Mouse (Mus musculus): ENCODE measurements at regions not wholly inside any gene's neighbourhood (a gene's known extent, or its start where the extent isn't known, plus 50 kb on each side); places are given as distances from the start of the nearest gene placed in this dataset.
A peak's percentile ranks its signal among the peaks of the same experiment; 100 is the strongest.
"Not testable (repeated sequence)": the region's sequence is repeated elsewhere in the genome, so short reads cannot be mapped to it uniquely, and the experiment has no call there.

DNA sequence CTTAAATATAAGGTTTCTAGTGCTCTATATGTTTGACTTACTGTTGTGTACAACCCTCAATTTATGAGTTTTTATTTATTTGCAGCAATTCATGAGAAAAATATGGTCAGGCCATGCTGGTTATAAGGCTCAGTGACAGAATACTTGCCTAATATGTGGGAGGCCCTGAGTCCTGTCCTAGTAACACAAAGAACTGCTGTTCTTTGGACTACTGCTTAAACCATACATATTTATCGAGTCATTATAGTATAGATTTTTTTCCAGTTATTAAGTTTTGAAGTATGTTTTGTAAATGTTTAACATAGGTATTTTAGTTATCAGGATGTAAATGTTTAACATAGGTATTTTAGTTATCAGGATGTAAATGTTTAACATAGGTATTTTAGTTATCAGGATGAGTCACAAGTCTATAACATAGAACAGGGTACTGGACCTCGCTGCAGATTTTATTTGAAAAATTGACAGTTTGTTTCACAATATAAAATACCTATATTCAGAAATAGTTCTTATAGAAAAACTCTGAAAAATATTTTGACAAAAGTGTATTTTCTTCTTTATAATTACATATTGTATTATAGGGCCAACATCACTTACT is 607.4 kb downstream of the Epha7 start:
- no peak for TF ChIP-seq POLR2A (IDR thresholded peaks at IDR 0.05; ENCODE audit: borderline replicate concordance, extremely low read depth, insufficient read depth, insufficient read length, poor library complexity, severe bottlenecking)
- DNase-seq (ENCODE audit: low read depth), result no peak

DNA sequence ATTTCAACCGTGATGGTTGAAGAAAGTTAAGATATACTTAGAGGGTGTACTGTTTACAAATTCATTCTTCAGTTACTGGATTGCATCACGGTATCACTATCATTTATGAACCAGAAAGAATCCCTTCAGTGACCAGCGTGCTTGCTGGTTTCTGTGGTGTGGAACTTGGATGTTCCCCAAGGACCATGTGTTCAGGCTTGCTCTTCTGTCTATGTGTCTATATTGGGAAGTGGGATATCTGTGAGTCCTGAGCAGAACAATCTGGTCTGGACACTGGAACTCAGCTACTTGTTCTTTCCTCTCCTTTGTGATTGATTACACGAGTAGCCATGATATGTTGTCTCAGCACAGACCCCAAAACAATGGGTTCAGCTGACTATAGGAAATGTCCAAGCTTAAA is 618.6 kb downstream of the Epha7 start:
- DNase-seq (ENCODE audit: low read depth), result not testable (repeated sequence)

DNA sequence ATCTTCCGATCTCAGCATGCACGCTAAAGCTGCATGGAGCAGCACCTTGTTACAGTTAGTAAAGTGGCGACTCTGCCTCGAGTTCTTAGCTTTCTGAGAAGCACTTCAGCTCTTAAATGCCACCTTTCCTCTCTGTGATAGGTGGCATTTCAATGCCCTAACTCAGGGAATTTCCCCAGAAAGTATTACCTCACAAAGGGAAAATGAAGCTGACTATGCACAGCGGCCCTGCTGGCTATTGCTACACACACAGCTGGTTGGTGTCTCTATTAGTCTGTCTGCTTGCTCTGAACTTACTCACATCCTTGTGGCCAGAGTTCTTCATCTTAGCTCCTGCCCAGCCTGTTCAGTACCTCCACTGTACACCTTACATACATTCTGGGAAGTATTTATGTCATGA is 650.4 kb downstream of the Epha7 start:
- no peak for DNase-seq (ENCODE audit: low read depth)
- TF ChIP-seq CTCF (IDR thresholded peaks at IDR 0.05; ENCODE audit: borderline replicate concordance, extremely low read depth, insufficient read depth, insufficient read length) (no peak), POLR2A (IDR thresholded peaks at IDR 0.05; ENCODE audit: borderline replicate concordance, extremely low read depth, insufficient read depth, insufficient read length, poor library complexity, severe bottlenecking) (no peak)

DNA sequence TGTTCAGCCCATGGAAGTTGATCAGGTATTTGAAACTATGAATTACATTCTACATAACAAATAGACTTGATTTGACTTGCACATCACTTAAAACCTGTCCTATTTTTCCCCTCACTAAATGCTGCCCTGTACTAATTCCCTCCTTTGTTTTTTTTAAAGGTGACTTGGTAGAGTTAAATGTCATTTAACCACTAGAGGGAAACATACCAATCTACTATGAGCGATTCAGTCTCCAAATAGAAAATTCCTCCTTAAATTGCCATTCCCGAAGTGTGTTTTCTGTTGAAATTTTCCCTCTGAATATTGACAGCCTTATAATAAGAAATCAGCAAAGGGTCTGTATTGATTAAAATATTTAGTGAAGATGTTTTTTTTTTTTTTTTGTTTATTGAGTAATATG is 653.4 kb downstream of the Epha7 start:
- TF ChIP-seq CTCF (IDR thresholded peaks at IDR 0.05; ENCODE audit: borderline replicate concordance, extremely low read depth, insufficient read depth, insufficient read length) (no peak), POLR2A (IDR thresholded peaks at IDR 0.05; ENCODE audit: borderline replicate concordance, extremely low read depth, insufficient read depth, insufficient read length, poor library complexity, severe bottlenecking) (no peak)
- DNase-seq (ENCODE audit: low read depth), result peak; percentile 58

DNA sequence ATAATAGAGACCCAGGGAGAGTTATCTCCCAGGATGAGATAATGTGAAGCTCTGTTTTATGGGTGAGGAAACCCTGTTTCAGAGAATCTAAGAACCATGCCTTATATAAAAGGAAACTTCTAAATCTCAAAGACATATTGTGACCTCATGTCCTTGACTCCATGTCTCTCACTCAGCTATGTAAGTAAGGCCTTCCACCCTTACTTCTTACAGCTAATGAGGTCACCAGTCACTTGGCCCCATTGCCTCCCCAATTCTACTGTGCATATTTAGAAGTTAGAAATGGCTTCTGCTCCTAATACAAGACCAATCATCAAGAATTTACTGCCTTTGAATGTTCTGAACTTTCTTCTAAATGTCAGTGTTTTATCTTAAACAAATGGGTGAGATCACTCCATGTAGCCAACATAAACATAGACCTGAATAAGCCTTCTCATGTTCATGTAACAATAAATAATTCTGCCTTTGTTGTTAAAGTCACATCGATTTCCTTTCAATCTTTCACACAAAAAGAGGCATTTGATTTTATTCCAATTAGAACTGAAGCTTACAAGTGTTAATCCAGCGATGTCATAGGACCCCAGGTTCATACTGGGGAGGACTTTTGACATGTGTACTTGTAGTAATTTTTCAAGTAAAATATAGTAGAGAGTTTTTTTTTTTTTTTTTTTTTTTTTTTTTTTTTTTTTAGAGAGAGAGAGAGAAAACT is 667.6 kb downstream of the Epha7 start:
- no peak for DNase-seq (ENCODE audit: low read depth)
- TF ChIP-seq CTCF (IDR thresholded peaks at IDR 0.05; ENCODE audit: borderline replicate concordance, extremely low read depth, insufficient read depth, insufficient read length) (no peak), POLR2A (IDR thresholded peaks at IDR 0.05; ENCODE audit: borderline replicate concordance, extremely low read depth, insufficient read depth, insufficient read length, poor library complexity, severe bottlenecking) (no peak)

DNA sequence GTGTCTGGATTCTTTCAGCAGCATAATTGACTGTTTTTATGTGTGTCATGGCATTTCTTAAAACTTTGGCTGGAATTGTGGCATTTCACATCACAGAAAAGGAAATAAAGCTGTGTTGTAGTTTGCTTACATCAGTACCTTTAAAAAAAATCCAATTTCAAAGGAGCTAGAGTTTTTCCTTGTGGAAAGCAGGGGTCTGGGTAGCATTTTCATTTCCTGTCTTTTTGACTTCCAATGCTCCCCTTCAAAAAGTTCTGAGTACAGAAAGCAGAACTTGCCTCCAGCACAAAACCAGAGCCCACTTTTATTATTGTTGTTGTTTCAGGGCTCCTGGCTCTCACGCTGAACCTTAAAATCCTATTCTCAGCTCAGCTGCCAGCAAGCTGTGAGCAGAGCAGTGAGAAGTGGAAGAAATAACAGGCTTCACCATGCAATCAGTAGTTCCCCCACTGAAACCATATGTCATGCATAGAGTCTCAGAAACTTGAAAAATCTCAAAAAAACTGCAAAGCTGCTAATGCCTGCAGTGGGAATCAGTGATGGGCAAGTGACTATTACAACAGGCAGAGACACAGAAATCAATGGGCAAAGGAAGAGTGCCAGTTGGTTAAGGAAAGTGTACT is 668.3 kb downstream of the Epha7 start:
- TF ChIP-seq CTCF (IDR thresholded peaks at IDR 0.05; ENCODE audit: borderline replicate concordance, extremely low read depth, insufficient read depth, insufficient read length), result no peak
- no peak for TF ChIP-seq POLR2A (IDR thresholded peaks at IDR 0.05; ENCODE audit: borderline replicate concordance, extremely low read depth, insufficient read depth, insufficient read length, poor library complexity, severe bottlenecking)
- DNase-seq (ENCODE audit: low read depth), result peak; percentile 41

DNA sequence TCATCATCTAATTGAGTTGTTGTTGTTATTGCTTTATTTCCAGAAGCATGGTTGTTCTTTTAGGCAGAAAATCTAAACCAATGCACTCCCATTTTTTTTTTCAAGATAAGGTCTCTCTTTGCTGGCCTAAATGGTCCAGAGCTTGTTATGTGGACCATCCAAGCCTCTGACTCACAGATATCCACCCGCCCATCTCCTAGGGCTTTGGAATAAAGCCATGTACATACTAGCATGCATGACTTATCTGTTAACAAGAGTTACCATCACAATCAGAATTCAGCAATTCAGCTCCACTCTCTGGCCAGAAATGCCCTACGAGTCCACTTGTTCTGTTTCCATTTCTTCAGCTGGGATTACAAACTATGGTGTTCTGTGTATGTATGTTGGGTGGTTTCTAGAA is 669.5 kb downstream of the Epha7 start:
- TF ChIP-seq POLR2A (IDR thresholded peaks at IDR 0.05; ENCODE audit: borderline replicate concordance, extremely low read depth, insufficient read depth, insufficient read length, poor library complexity, severe bottlenecking), result no peak
- no peak for DNase-seq (ENCODE audit: low read depth)

DNA sequence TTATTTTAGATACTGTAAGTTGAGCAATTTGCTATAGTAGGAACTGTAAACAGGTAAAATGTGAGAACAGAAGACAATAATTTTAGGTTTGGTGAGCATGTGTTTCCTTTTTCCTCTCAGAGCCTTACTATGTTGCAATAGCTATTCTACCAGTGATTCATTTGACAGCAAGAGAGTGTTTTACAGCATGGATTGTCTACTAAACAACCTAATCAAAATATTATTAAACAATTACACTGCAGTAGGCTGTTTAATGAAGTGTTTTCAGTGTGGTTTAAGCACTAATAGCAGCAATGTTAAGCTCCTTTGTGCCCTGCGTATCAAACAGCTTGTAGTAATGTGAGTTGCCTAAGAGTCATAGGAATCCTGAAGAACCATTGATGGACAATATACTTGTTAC is 687.9 kb downstream of the Epha7 start:
- TF ChIP-seq CTCF (IDR thresholded peaks at IDR 0.05; ENCODE audit: borderline replicate concordance, extremely low read depth, insufficient read depth, insufficient read length) (no peak), POLR2A (IDR thresholded peaks at IDR 0.05; ENCODE audit: borderline replicate concordance, extremely low read depth, insufficient read depth, insufficient read length, poor library complexity, severe bottlenecking) (no peak)
- no peak for DNase-seq (ENCODE audit: low read depth)

DNA sequence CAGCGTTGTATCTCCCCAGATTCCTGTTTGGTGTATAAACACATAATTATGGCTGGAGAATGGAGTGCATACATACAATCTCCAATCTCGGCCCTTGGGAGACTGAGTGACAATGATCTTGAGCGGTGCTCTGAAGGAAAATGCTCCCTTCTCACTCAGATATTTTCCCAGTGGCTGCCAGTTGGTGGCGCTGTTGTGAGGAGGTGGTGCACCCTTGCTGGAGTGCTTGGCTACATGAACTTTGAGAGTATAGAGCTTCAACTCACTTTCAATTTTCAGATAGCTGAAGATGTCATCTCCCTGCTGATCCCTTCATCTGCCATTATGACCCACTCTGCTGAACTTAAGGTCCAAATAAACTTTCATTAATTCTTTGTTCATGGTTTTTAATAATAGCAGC is 712.1 kb downstream of the Epha7 start:
- DNase-seq (ENCODE audit: low read depth), result no peak
- TF ChIP-seq POLR2A (IDR thresholded peaks at IDR 0.05; ENCODE audit: borderline replicate concordance, extremely low read depth, insufficient read depth, insufficient read length, poor library complexity, severe bottlenecking) (no peak), CTCF (IDR thresholded peaks at IDR 0.05; ENCODE audit: borderline replicate concordance, extremely low read depth, insufficient read depth, insufficient read length) (peak; percentile 31; the same call in 1 of the 2 replicates)

DNA sequence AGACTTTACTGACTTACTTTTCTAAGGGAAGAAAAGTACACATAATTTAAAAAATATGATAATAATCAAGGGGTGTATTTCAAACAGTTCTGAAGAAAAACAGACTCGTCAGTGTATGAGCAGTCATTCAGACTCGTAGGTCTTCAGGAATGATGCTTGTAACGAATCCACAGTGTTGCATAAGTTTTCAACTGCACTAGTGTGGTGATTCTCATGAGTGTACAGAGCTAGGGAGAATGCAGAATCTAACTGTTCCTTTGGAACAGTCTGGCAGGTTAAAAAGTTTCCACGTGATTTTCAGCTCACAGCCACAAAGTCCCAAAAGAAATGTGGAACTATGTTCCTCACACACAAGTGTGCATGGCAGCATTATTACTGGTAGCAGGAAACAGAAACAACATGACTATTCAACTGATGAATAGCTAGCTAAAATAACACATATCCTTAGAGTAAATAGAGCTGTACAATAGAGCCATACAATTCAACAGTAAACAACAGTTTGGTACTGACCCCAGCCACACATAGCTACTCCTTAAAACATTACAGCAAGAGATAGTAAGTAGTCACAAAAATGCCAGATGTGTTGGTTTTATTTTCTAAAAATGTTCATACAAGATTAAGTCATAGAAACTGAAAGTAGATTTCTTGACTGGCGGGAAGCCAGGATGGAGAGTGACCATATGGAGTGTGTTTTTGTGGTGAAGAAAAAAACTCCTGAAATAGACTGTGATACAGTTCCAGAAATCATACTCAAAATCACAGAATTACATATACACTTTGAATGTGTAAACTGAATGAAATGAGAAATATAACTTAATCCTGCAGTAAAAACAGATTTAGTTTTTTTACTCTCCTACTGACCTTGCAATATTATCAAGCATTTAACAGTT is 713.1 kb downstream of the Epha7 start:
- DNase-seq (ENCODE audit: low read depth), result peak; percentile 60
- TF ChIP-seq CTCF (IDR thresholded peaks at IDR 0.05; ENCODE audit: borderline replicate concordance, extremely low read depth, insufficient read depth, insufficient read length) (no peak), POLR2A (IDR thresholded peaks at IDR 0.05; ENCODE audit: borderline replicate concordance, extremely low read depth, insufficient read depth, insufficient read length, poor library complexity, severe bottlenecking) (no peak)
